Mouse (Mus musculus): Measurements from ENCODE around the gene Fam186b. TPM values are rescaled to one million over a fixed set of nuclear protein-coding genes. Genes with fewer than 3 reads are reported as not detected.

Gene Fam186b
- polyA plus RNA-seq, 1 experiment from 2014 or later: 0.15 TPM

GRCm38 (mm10) chr15:99335801-99336320 lies 40.2 kb upstream of the Fam186b start:
- DNase-seq (ENCODE audit: low spot score) (no peak), ATAC-seq (replicated peaks; ENCODE audit: low FRiP score) (no peak)
- H3K36me3 ChIP-seq (ENCODE audit: control insufficient read depth, insufficient read depth, low read length): no peaks in the 10 kb centered on the region
- H3K4me2 ChIP-seq (ENCODE audit: low read depth, low read length, severe bottlenecking): no peak overlapping the region
- H3K4me1 ChIP-seq (replicated peaks; ENCODE audit: control insufficient read depth, insufficient read depth, low read length): no peaks in the 10 kb centered on the region
- no peak overlapping the region for H3K9ac ChIP-seq (ENCODE audit: low read length)
- no peak overlapping the region for H3K4me3 ChIP-seq (ENCODE audit: low read depth, low read length)
- WGBS: 88% methylated on average over 8 of the region's 8 CpGs
- no peaks in the 10 kb centered on the region for H3K27me3 ChIP-seq (ENCODE audit: control insufficient read depth, insufficient read depth, low read length)
- H3K27ac ChIP-seq (ENCODE audit: low read depth, low read length): no peak overlapping the region
- H3K9me3 ChIP-seq (ENCODE audit: control insufficient read depth, low read length): no peaks in the 10 kb centered on the region

GRCm38 (mm10) chr15:99334500-99334899 lies 38.8 kb upstream of the Fam186b start:
- no peak overlapping the region for H3K4me2 ChIP-seq (ENCODE audit: low read depth, low read length, severe bottlenecking)
- no peak overlapping the region for H3K27ac ChIP-seq (ENCODE audit: low read depth, low read length)
- H3K4me3 ChIP-seq (ENCODE audit: low read depth, low read length): no peak overlapping the region
- DNase-seq (ENCODE audit: low spot score): no peak
- H3K36me3 ChIP-seq (ENCODE audit: control insufficient read depth, insufficient read depth, low read length): no peaks in the 10 kb centered on the region
- H3K27me3 ChIP-seq (ENCODE audit: control insufficient read depth, insufficient read depth, low read length): no peaks in the 10 kb centered on the region
- no peak overlapping the region for H3K9ac ChIP-seq (ENCODE audit: low read length)
- no peaks in the 10 kb centered on the region for H3K9me3 ChIP-seq (ENCODE audit: control insufficient read depth, low read length)
- H3K4me1 ChIP-seq (replicated peaks; ENCODE audit: control insufficient read depth, insufficient read depth, low read length): no peaks in the 10 kb centered on the region
- WGBS: 86% methylated on average over 6 of the region's 6 CpGs
- no peak for ATAC-seq (replicated peaks; ENCODE audit: low FRiP score)

- Histone ChIP-seq H3K4me3 (ENCODE audit: low read depth, low read length) (no peak overlapping the region), H3K9me3 (ENCODE audit: control insufficient read depth, low read length) (no peaks in the 10 kb centered on the region), H3K4me2 (ENCODE audit: low read depth, low read length, severe bottlenecking) (no peak overlapping the region), H3K9ac (ENCODE audit: low read length) (no peak overlapping the region), H3K27ac (ENCODE audit: low read depth, low read length) (peak overlapping the region; percentile 14), H3K36me3 (ENCODE audit: control insufficient read depth, insufficient read depth, low read length) (no peaks in the 10 kb centered on the region), H3K4me1 (replicated peaks; ENCODE audit: control insufficient read depth, insufficient read depth, low read length) (no peaks in the 10 kb centered on the region), H3K27me3 (ENCODE audit: control insufficient read depth, insufficient read depth, low read length) (no peaks in the 10 kb centered on the region)
- WGBS: 94% methylated on average over 3 of the region's 3 CpGs
- no peak for ATAC-seq (replicated peaks; ENCODE audit: low FRiP score)
- DNase-seq (ENCODE audit: low spot score): no peak
Observed at GRCm38 (mm10) chr15:99333676-99334065, 38.0 kb upstream of the Fam186b start.

GRCm38 (mm10) chr15:99332921-99333675 lies 37.4 kb upstream of the Fam186b start:
- no peak overlapping the region for H3K4me3 ChIP-seq (ENCODE audit: low read depth, low read length)
- DNase-seq (ENCODE audit: low spot score): peak; percentile 68
- 68% methylated on average over 9 of the region's 9 CpGs for WGBS
- H3K9ac ChIP-seq (ENCODE audit: low read length): no peak overlapping the region
- no peak for ATAC-seq (replicated peaks; ENCODE audit: low FRiP score)
- no peaks in the 10 kb centered on the region for H3K9me3 ChIP-seq (ENCODE audit: control insufficient read depth, low read length)
- no peak overlapping the region for H3K4me2 ChIP-seq (ENCODE audit: low read depth, low read length, severe bottlenecking)
- H3K36me3 ChIP-seq (ENCODE audit: control insufficient read depth, insufficient read depth, low read length): no peaks in the 10 kb centered on the region
- H3K27me3 ChIP-seq (ENCODE audit: control insufficient read depth, insufficient read depth, low read length): no peaks in the 10 kb centered on the region
- no peaks in the 10 kb centered on the region for H3K4me1 ChIP-seq (replicated peaks; ENCODE audit: control insufficient read depth, insufficient read depth, low read length)
- peak overlapping the region; percentile 14; the same call in 1 of the 2 replicates for H3K27ac ChIP-seq (ENCODE audit: low read depth, low read length)

GRCm38 (mm10) chr15:99332111-99332510 lies 36.4 kb upstream of the Fam186b start:
- no peak overlapping the region for H3K9ac ChIP-seq (ENCODE audit: low read length)
- H3K27ac ChIP-seq (ENCODE audit: low read depth, low read length): no peak overlapping the region; the same call in 1 of the 2 replicates
- no peaks in the 10 kb centered on the region for H3K4me1 ChIP-seq (replicated peaks; ENCODE audit: control insufficient read depth, insufficient read depth, low read length)
- peaks cover 3% of the 10 kb centered on the region for H3K36me3 ChIP-seq (ENCODE audit: control insufficient read depth, insufficient read depth, low read length)
- H3K9me3 ChIP-seq (ENCODE audit: control insufficient read depth, low read length): no peaks in the 10 kb centered on the region
- H3K27me3 ChIP-seq (ENCODE audit: control insufficient read depth, insufficient read depth, low read length): no peaks in the 10 kb centered on the region
- ATAC-seq (replicated peaks; ENCODE audit: low FRiP score) (no peak), DNase-seq (ENCODE audit: low spot score) (no peak)
- no peak overlapping the region for H3K4me3 ChIP-seq (ENCODE audit: low read depth, low read length)
- H3K4me2 ChIP-seq (ENCODE audit: low read depth, low read length, severe bottlenecking): no peak overlapping the region

- Histone ChIP-seq H3K4me3 (ENCODE audit: low read depth, low read length) (no peak overlapping the region), H3K4me2 (ENCODE audit: low read depth, low read length, severe bottlenecking) (no peak overlapping the region), H3K27me3 (ENCODE audit: control insufficient read depth, insufficient read depth, low read length) (no peaks in the 10 kb centered on the region), H3K27ac (ENCODE audit: low read depth, low read length) (no peak overlapping the region), H3K4me1 (replicated peaks; ENCODE audit: control insufficient read depth, insufficient read depth, low read length) (no peaks in the 10 kb centered on the region), H3K9ac (ENCODE audit: low read length) (no peak overlapping the region), H3K36me3 (ENCODE audit: control insufficient read depth, insufficient read depth, low read length) (peaks cover 4% of the 10 kb centered on the region), H3K9me3 (ENCODE audit: control insufficient read depth, low read length) (no peaks in the 10 kb centered on the region)
- 68% methylated on average over 5 of the region's 5 CpGs for WGBS
- ATAC-seq (replicated peaks; ENCODE audit: low FRiP score) (no peak), DNase-seq (ENCODE audit: low spot score) (no peak)
Observed at GRCm38 (mm10) chr15:99331341-99331740, 35.7 kb upstream of the Fam186b start.

GRCm38 (mm10) chr15:99330324-99330723 lies 34.6 kb upstream of the Fam186b start:
- H3K36me3 ChIP-seq (ENCODE audit: control insufficient read depth, insufficient read depth, low read length): peaks cover 4% of the 10 kb centered on the region
- ATAC-seq (replicated peaks; ENCODE audit: low FRiP score) (no peak), DNase-seq (ENCODE audit: low spot score) (no peak)
- WGBS: 80% methylated on average over 2 of the region's 2 CpGs
- H3K4me2 ChIP-seq (ENCODE audit: low read depth, low read length, severe bottlenecking): no peak overlapping the region
- H3K9ac ChIP-seq (ENCODE audit: low read length): no peak overlapping the region
- no peaks in the 10 kb centered on the region for H3K4me1 ChIP-seq (replicated peaks; ENCODE audit: control insufficient read depth, insufficient read depth, low read length)
- no peaks in the 10 kb centered on the region for H3K27me3 ChIP-seq (ENCODE audit: control insufficient read depth, insufficient read depth, low read length)
- H3K4me3 ChIP-seq (ENCODE audit: low read depth, low read length): no peak overlapping the region
- H3K9me3 ChIP-seq (ENCODE audit: control insufficient read depth, low read length): no peaks in the 10 kb centered on the region
- H3K27ac ChIP-seq (ENCODE audit: low read depth, low read length): no peak overlapping the region

- Histone ChIP-seq H3K36me3 (ENCODE audit: control insufficient read depth, insufficient read depth, low read length) (peaks cover 4% of the 10 kb centered on the region), H3K9ac (ENCODE audit: low read length) (no peak overlapping the region), H3K4me1 (replicated peaks; ENCODE audit: control insufficient read depth, insufficient read depth, low read length) (no peaks in the 10 kb centered on the region), H3K9me3 (ENCODE audit: control insufficient read depth, low read length) (no peaks in the 10 kb centered on the region), H3K27me3 (ENCODE audit: control insufficient read depth, insufficient read depth, low read length) (no peaks in the 10 kb centered on the region), H3K4me3 (ENCODE audit: low read depth, low read length) (no peak overlapping the region), H3K27ac (ENCODE audit: low read depth, low read length) (no peak overlapping the region), H3K4me2 (ENCODE audit: low read depth, low read length, severe bottlenecking) (no peak overlapping the region)
- ATAC-seq (replicated peaks; ENCODE audit: low FRiP score) (no peak), DNase-seq (ENCODE audit: low spot score) (no peak)
- 89% methylated on average over 5 of the region's 5 CpGs for WGBS
Observed at GRCm38 (mm10) chr15:99328011-99328410, 32.3 kb upstream of the Fam186b start.

- DNase-seq (ENCODE audit: low spot score): no peak
- no peak for ATAC-seq (replicated peaks; ENCODE audit: low FRiP score)
Observed at GRCm38 (mm10) chr15:99326959-99327358, 31.3 kb upstream of the Fam186b start.

More at GRCm38 (mm10) chr15:99326959-99327358, 31.3 kb upstream of the Fam186b start:
- WGBS: 72% methylated on average over 1 of the region's 1 CpGs
- Histone ChIP-seq H3K36me3 (ENCODE audit: control insufficient read depth, insufficient read depth, low read length) (peaks cover 4% of the 10 kb centered on the region), H3K9me3 (ENCODE audit: control insufficient read depth, low read length) (no peaks in the 10 kb centered on the region), H3K4me1 (replicated peaks; ENCODE audit: control insufficient read depth, insufficient read depth, low read length) (no peaks in the 10 kb centered on the region), H3K9ac (ENCODE audit: low read length) (no peak overlapping the region), H3K27me3 (ENCODE audit: control insufficient read depth, insufficient read depth, low read length) (no peaks in the 10 kb centered on the region), H3K4me3 (ENCODE audit: low read depth, low read length) (no peak overlapping the region), H3K27ac (ENCODE audit: low read depth, low read length) (no peak overlapping the region), H3K4me2 (ENCODE audit: low read depth, low read length, severe bottlenecking) (no peak overlapping the region)
